Comparison of ENCODE assay signal across 9 mouse cellular contexts in genomic region chr5:139381586-139382513, GRCm38 (mm10). TPM values are rescaled to one million over a fixed set of nuclear protein-coding genes. Genes with fewer than 3 reads are reported as not detected.
A peak's percentile ranks its signal among the peaks of the same experiment; 100 is the strongest.
DNase-seq lines count a peak whose midpoint lies in the region; ATAC-seq and TF ChIP-seq lines count a peak whose summit lies in the region.
"Had no signal": no experiment of that assay in that cellular context is flagged by ENCODE, and none has a peak within 500 bp of the region (broad histone marks: within the 10 kb centered on the region; RNA-seq: fewer than 3 reads in every experiment).

No protein-coding gene starts in this region.

- H3K9me3 ChIP-seq in E14TG2a.4 (ENCODE audit: low read length), result no peaks in the 10 kb centered on the region
- no peaks in the 10 kb centered on the region for H3K9me3 ChIP-seq in heart, embryonic 12.5 days (replicated peaks)
- no peaks in the 10 kb centered on the region for H3K9me3 ChIP-seq in limb, embryonic 13.5 days
- no peaks in the 10 kb centered on the region for H3K9me3 ChIP-seq in forebrain, embryonic 16.5 days (ENCODE audit: control insufficient read depth, low read length)

- intact Hi-C loops in left cerebral cortex, postnatal 25 days (cut with DNase I), result no loop called here

- TF ChIP-seq POLR2A in olfactory bulb, adult 2 months (IDR thresholded peaks at IDR 0.05; ENCODE audit: insufficient read depth, low read depth, low read length), result no peak

- 0 out of 2 replicates have a peak, but pooled peaks cover 4% of the 10 kb centered on the region for H3K27me3 ChIP-seq in E14TG2a.4 (ENCODE audit: insufficient read depth, low read length)
- no peaks in the 10 kb centered on the region for H3K27me3 ChIP-seq in heart, embryonic 12.5 days (replicated peaks)
- H3K27me3 ChIP-seq in limb, embryonic 13.5 days, result no peaks in the 10 kb centered on the region
- H3K27me3 ChIP-seq in forebrain, embryonic 16.5 days (replicated peaks; ENCODE audit: control insufficient read depth, insufficient read depth, low read length), result no peaks in the 10 kb centered on the region

- no peak for TF ChIP-seq CTCF in E14TG2a.4 (conservative IDR thresholded peaks at IDR 0.05; ENCODE audit: low read length)
- no peak for TF ChIP-seq CTCF in olfactory bulb, adult 2 months (IDR thresholded peaks at IDR 0.05; ENCODE audit: insufficient read depth, low read depth, low read length)

- peak overlapping the region; percentile 49 for H3K9ac ChIP-seq in heart, embryonic 12.5 days
- H3K9ac ChIP-seq in limb, embryonic 13.5 days, result peak overlapping the region; percentile 6; the same call in 1 of the 2 replicates
- H3K9ac ChIP-seq in forebrain, embryonic 16.5 days (replicated peaks; ENCODE audit: low read depth, low read length), result no peak overlapping the region

- peak overlapping the region; percentile 98 for H3K27ac ChIP-seq in heart, embryonic 12.5 days (ENCODE audit: poor library complexity, severe bottlenecking)
- no peak overlapping the region for H3K27ac ChIP-seq in limb, embryonic 13.5 days
- H3K27ac ChIP-seq in olfactory bulb, adult 2 months (ENCODE audit: insufficient read depth, low read depth, low read length), result peak overlapping the region; percentile 59
- H3K27ac ChIP-seq in forebrain, embryonic 16.5 days (ENCODE audit: low read length), result no peak overlapping the region

- H3K4me3 ChIP-seq in E14TG2a.4 (replicated peaks; ENCODE audit: low read length), result peak overlapping the region; percentile 5; the same call in 1 of the 2 replicates
- peak overlapping the region; percentile 80 for H3K4me3 ChIP-seq in heart, embryonic 12.5 days
- peak overlapping the region; percentile 8; the same call in 1 of the 2 replicates for H3K4me3 ChIP-seq in limb, embryonic 13.5 days
- H3K4me3 ChIP-seq in olfactory bulb, adult 2 months (ENCODE audit: insufficient read depth, low read depth, low read length), result no peak overlapping the region
- no peak overlapping the region for H3K4me3 ChIP-seq in forebrain, embryonic 16.5 days (replicated peaks; ENCODE audit: low read length)

- H3K4me2 ChIP-seq in heart, embryonic 12.5 days, result peak overlapping the region; percentile 89
- H3K4me2 ChIP-seq in limb, embryonic 13.5 days (replicated peaks), result peak overlapping the region; percentile 14; the same call in 1 of the 2 replicates
- H3K4me2 ChIP-seq in forebrain, embryonic 16.5 days (ENCODE audit: low read length), result no peak overlapping the region

- peaks cover 78% of the 10 kb centered on the region for H3K4me1 ChIP-seq in E14TG2a.4 (replicated peaks; ENCODE audit: low read depth, low read length)
- H3K4me1 ChIP-seq in heart, embryonic 12.5 days (replicated peaks), result peaks cover 88% of the 10 kb centered on the region
- peaks cover 43% of the 10 kb centered on the region for H3K4me1 ChIP-seq in limb, embryonic 13.5 days
- H3K4me1 ChIP-seq in olfactory bulb, adult 2 months (ENCODE audit: control insufficient read depth, insufficient read depth, low read length), result peaks cover 51% of the 10 kb centered on the region
- peaks cover 17% of the 10 kb centered on the region for H3K4me1 ChIP-seq in forebrain, embryonic 16.5 days (replicated peaks; ENCODE audit: control insufficient read depth, insufficient read depth, low read length)

- peak; percentile 23 for ATAC-seq in heart, embryonic 12.5 days (ENCODE audit: insufficient number of reproducible peaks, low FRiP score)
- ATAC-seq in limb, embryonic 13.5 days (ENCODE audit: low FRiP score, low read depth), result no peak
- ATAC-seq in forebrain, embryonic 16.5 days, result no peak

- H3K36me3 ChIP-seq in E14TG2a.4 (ENCODE audit: insufficient read depth, low read length), result peaks cover 34% of the 10 kb centered on the region
- no peaks in the 10 kb centered on the region for H3K36me3 ChIP-seq in heart, embryonic 12.5 days
- no peaks in the 10 kb centered on the region for H3K36me3 ChIP-seq in limb, embryonic 13.5 days
- H3K36me3 ChIP-seq in forebrain, embryonic 16.5 days (ENCODE audit: control insufficient read depth, insufficient read depth), result no peaks in the 10 kb centered on the region

- peak; percentile 50 for DNase-seq in adrenal gland, postnatal 10 days
- DNase-seq in adrenal gland, postnatal 25 days, result no peak
- DNase-seq in left cerebral cortex, postnatal 25 days (ENCODE audit: low spot score in 2 of 2), result no peak

- 54% methylated on average over 18 of the region's 18 CpGs for WGBS in heart, embryonic 12.5 days
- WGBS in limb, embryonic 13.5 days, result 84% methylated on average over 18 of the region's 18 CpGs
- WGBS in olfactory bulb, adult 2 months, result 63% methylated on average over 18 of the region's 18 CpGs
- WGBS in forebrain, embryonic 16.5 days, result 87% methylated on average over 18 of the region's 18 CpGs

RNA-seq across cellular contexts. Expression of gene Gpr146, which starts 4.4 kb away (rescaled TPM):
- total RNA-seq in adrenal gland, postnatal 10 days (2021), result 10 to 100 TPM; 12.0 to 13.2 TPM
- 13.1 and 16.0 TPM in 2 replicates for total RNA-seq in adrenal gland, postnatal 25 days (2021)
- 8.2 and 8.5 TPM in 2 replicates for polyA plus RNA-seq in heart, embryonic 12.5 days (2016; fragmentation: Nextera tagmentation; extraction: Ambion mirVana)
- polyA plus RNA-seq in limb, embryonic 13.5 days (2015; fragmentation: Nextera tagmentation; extraction: Ambion mirVana), result 1.4 and 1.9 TPM in 2 replicates
- polyA plus RNA-seq in olfactory bulb, adult 2 months (2012; ENCODE audit: insufficient read depth, insufficient read length, low replicate concordance, missing spikeins), result not detected in 2 replicates
- 10 to 100 TPM; 12.0 to 13.5 TPM for total RNA-seq in left cerebral cortex, postnatal 25 days (2021)
- 1.5 and 1.8 TPM in 2 replicates for polyA plus RNA-seq in forebrain, embryonic 16.5 days (2015; fragmentation: Nextera tagmentation; extraction: Ambion mirVana)

RNA-seq across cellular contexts. Expression of gene C130050O18Rik, which starts 23.2 kb away (rescaled TPM):
- under 1 TPM; 0.81 to 0.91 TPM for total RNA-seq in adrenal gland, postnatal 10 days (2021)
- 0.49 and 0.57 TPM in 2 replicates for total RNA-seq in adrenal gland, postnatal 25 days (2021)
- polyA plus RNA-seq in heart, embryonic 12.5 days (2016; fragmentation: Nextera tagmentation; extraction: Ambion mirVana), result 0.10 and 0.36 TPM in 2 replicates
- polyA plus RNA-seq in limb, embryonic 13.5 days (2015; fragmentation: Nextera tagmentation; extraction: Ambion mirVana), result 3.5 and 3.9 TPM in 2 replicates
- not detected in 2 replicates for polyA plus RNA-seq in olfactory bulb, adult 2 months (2012; ENCODE audit: insufficient read depth, insufficient read length, low replicate concordance, missing spikeins)
- total RNA-seq in left cerebral cortex, postnatal 25 days (2021), result under 1 TPM; 0.30 to 0.34 TPM
- polyA plus RNA-seq in forebrain, embryonic 16.5 days (2015; fragmentation: Nextera tagmentation; extraction: Ambion mirVana), result 0.21 and 0.37 TPM in 2 replicates

RNA-seq across cellular contexts. Expression of gene Cyp2w1, which starts 29.4 kb away (rescaled TPM):
- total RNA-seq in adrenal gland, postnatal 10 days (2021), result not detected
- not detected in 2 replicates for total RNA-seq in adrenal gland, postnatal 25 days (2021)
- not detected in 2 replicates for polyA plus RNA-seq in heart, embryonic 12.5 days (2016; fragmentation: Nextera tagmentation; extraction: Ambion mirVana)
- polyA plus RNA-seq in limb, embryonic 13.5 days (2015; fragmentation: Nextera tagmentation; extraction: Ambion mirVana), result 2.8 and 4.5 TPM in 2 replicates
- not detected in 2 replicates for polyA plus RNA-seq in olfactory bulb, adult 2 months (2012; ENCODE audit: insufficient read depth, insufficient read length, low replicate concordance, missing spikeins)
- total RNA-seq in left cerebral cortex, postnatal 25 days (2021), result not detected
- polyA plus RNA-seq in forebrain, embryonic 16.5 days (2015; fragmentation: Nextera tagmentation; extraction: Ambion mirVana), result not detected in 2 replicates
- total RNA-seq: gastrocnemius, adult 8-10 months had no signal

RNA-seq across cellular contexts. Expression of gene Cox19, which starts 30.6 kb away (rescaled TPM):
- 10 to 100 TPM; 81.5 to 84.7 TPM for total RNA-seq in adrenal gland, postnatal 10 days (2021)
- 61.7 and 66.5 TPM in 2 replicates for total RNA-seq in adrenal gland, postnatal 25 days (2021)
- polyA plus RNA-seq in heart, embryonic 12.5 days (2016; fragmentation: Nextera tagmentation; extraction: Ambion mirVana), result 66.2 and 72.6 TPM in 2 replicates
- 98.3 and 109 TPM in 2 replicates for polyA plus RNA-seq in limb, embryonic 13.5 days (2015; fragmentation: Nextera tagmentation; extraction: Ambion mirVana)
- not detected in 2 replicates for polyA plus RNA-seq in olfactory bulb, adult 2 months (2012; ENCODE audit: insufficient read depth, insufficient read length, low replicate concordance, missing spikeins)
- 10 to 100 TPM; 65.6 to 70.7 TPM for total RNA-seq in left cerebral cortex, postnatal 25 days (2021)
- polyA plus RNA-seq in forebrain, embryonic 16.5 days (2015; fragmentation: Nextera tagmentation; extraction: Ambion mirVana), result 90.6 and 97.9 TPM in 2 replicates

RNA-seq across cellular contexts. Expression of gene Gper1, which starts 41.1 kb away (rescaled TPM):
- total RNA-seq in adrenal gland, postnatal 10 days (2021), result 1 to 10 TPM; 4.1 to 5.6 TPM
- total RNA-seq in adrenal gland, postnatal 25 days (2021), result 3.5 and 4.8 TPM in 2 replicates
- polyA plus RNA-seq in heart, embryonic 12.5 days (2016; fragmentation: Nextera tagmentation; extraction: Ambion mirVana), result 0.79 and 0.96 TPM in 2 replicates
- 3.5 and 4.6 TPM in 2 replicates for polyA plus RNA-seq in limb, embryonic 13.5 days (2015; fragmentation: Nextera tagmentation; extraction: Ambion mirVana)
- polyA plus RNA-seq in olfactory bulb, adult 2 months (2012; ENCODE audit: insufficient read depth, insufficient read length, low replicate concordance, missing spikeins), result not detected in 2 replicates
- total RNA-seq in left cerebral cortex, postnatal 25 days (2021), result 1 to 10 TPM; 3.0 to 3.3 TPM
- polyA plus RNA-seq in forebrain, embryonic 16.5 days (2015; fragmentation: Nextera tagmentation; extraction: Ambion mirVana), result 8.7 and 9.0 TPM in 2 replicates

Comparison
In these comparisons a context has a peak if more than half of its experiments do, and no peak if none do; other contexts are left out.
1. H3K4me3 ChIP-seq: peak in E14TG2a.4 (single experiment), heart, embryonic 12.5 days (single experiment) and limb, embryonic 13.5 days (single experiment); none in olfactory bulb, adult 2 months (single experiment) and forebrain, embryonic 16.5 days (single experiment).
2. H3K27ac ChIP-seq: peak in heart, embryonic 12.5 days (single experiment) and olfactory bulb, adult 2 months (single experiment); none in limb, embryonic 13.5 days (single experiment) and forebrain, embryonic 16.5 days (single experiment).